Mouse (Mus musculus): ENCODE measurements around the gene Gm49320. TPM values are rescaled to one million over a fixed set of nuclear protein-coding genes. Genes with fewer than 3 reads are reported as not detected.

The Gm49320 gene
- polyA plus RNA-seq, 1 experiment from 2014 or later, result 0.31 TPM

- H3K9ac ChIP-seq, result no peak overlapping the region
- peak overlapping the region; percentile 48 for H3K4me3 ChIP-seq (replicated peaks)
- no peaks in the 10 kb centered on the region for H3K36me3 ChIP-seq
- WGBS, result under 1% methylated on average over 25 of the region's 25 CpGs
- H3K9me3 ChIP-seq, result no peaks in the 10 kb centered on the region
- peak; percentile 19; the same call in 1 of the 2 replicates for ATAC-seq (ENCODE audit: insufficient read depth, low FRiP score, low read depth)
- H3K27ac ChIP-seq, result peak overlapping the region; percentile 68; the same call in 1 of the 2 replicates
- peak overlapping the region; percentile 95 for H3K4me2 ChIP-seq
- peaks cover 22% of the 10 kb centered on the region for H3K27me3 ChIP-seq (replicated peaks)
- H3K4me1 ChIP-seq, result peaks cover 30% of the 10 kb centered on the region
Observed at GRCm38 (mm10) chr8:4212809-4213209, 25.9 kb upstream of the Gm49320 start.

GRCm38 (mm10) chr8:4213210-4214005, 25.3 kb upstream of the Gm49320 start:
- peaks cover 30% of the 10 kb centered on the region for H3K4me1 ChIP-seq
- H3K9ac ChIP-seq, result no peak overlapping the region
- H3K27ac ChIP-seq, result peak overlapping the region; percentile 68
- no peaks in the 10 kb centered on the region for H3K36me3 ChIP-seq
- no peaks in the 10 kb centered on the region for H3K9me3 ChIP-seq
- peak overlapping the region; percentile 48 for H3K4me3 ChIP-seq (replicated peaks)
- H3K4me2 ChIP-seq, result peak overlapping the region; percentile 95
- whole genome bisulfite sequencing, result 3% methylated on average over 18 of the region's 18 CpGs
- H3K27me3 ChIP-seq (replicated peaks), result peaks cover 22% of the 10 kb centered on the region
- ATAC-seq (ENCODE audit: insufficient read depth, low FRiP score, low read depth), result peak; percentile 68

DNA sequence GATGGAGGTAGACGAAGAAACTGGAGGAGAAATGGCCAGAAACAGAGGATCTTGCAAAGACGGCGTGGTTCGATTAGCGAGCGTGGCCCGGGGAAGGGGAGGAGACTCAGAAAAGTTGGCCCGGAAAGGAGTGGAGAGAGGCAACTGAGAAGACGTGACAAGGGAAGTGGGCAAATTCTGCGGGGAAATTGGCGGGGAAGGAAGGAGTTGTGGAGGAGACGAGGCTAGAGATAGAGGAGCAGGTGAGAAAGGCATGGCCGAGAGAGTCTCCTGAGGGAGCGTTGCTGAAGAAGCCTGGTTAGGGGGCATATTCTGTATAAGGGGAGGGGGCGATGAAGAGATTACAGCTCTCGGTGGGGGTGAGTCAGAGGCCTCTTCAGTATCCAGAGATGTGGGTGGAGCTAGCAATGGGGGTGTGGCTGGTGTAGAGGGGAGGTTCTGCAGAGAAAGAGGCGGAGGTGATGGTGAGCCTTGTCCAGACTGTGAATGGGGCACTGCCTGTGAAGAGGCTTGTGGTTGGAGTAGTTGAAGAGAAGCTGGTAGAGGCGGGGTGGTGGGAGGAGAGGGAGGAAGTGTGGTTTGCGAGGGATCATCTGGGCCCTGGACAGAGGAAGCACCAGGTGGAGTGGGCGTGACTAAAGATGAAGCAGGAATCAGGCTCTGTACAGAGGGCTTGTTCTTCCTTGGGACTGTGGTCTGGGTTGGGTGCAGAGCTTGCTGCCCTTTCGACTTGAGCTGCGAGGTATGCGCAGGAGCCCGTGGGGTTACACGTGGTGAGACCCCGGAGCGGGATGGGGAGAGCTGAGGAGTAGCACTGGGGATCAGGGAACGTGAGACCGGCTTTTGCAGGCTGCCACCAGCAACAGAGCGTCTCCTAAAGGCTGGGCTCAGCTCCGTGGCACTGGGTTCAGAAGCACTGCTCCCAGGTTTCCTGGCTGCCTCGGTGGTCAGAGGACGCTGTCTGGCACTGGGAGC, 24.4 kb upstream of the Gm49320 start:
- Histone ChIP-seq H3K4me3 (replicated peaks) (peak overlapping the region; percentile 48), H3K4me2 (peak overlapping the region; percentile 95), H3K9me3 (no peaks in the 10 kb centered on the region), H3K27ac (peak overlapping the region; percentile 68), H3K9ac (no peak overlapping the region), H3K36me3 (no peaks in the 10 kb centered on the region), H3K4me1 (peaks cover 30% of the 10 kb centered on the region), H3K27me3 (replicated peaks) (peaks cover 22% of the 10 kb centered on the region)
- ATAC-seq (ENCODE audit: insufficient read depth, low FRiP score, low read depth), result peak; percentile 74
- WGBS, result 11% methylated on average over 33 of the region's 33 CpGs

GRCm38 (mm10) chr8:4216296-4216695, 22.4 kb upstream of the Gm49320 start:
- ATAC-seq (ENCODE audit: insufficient read depth, low FRiP score, low read depth), result no peak
- no peak overlapping the region for H3K9ac ChIP-seq
- H3K4me1 ChIP-seq, result peaks cover 30% of the 10 kb centered on the region
- peak overlapping the region; percentile 93 for H3K4me2 ChIP-seq
- H3K9me3 ChIP-seq, result no peaks in the 10 kb centered on the region
- 8% methylated on average over 18 of the region's 18 CpGs for WGBS
- H3K27ac ChIP-seq, result no peak overlapping the region
- H3K36me3 ChIP-seq, result no peaks in the 10 kb centered on the region
- H3K27me3 ChIP-seq (replicated peaks), result peaks cover 22% of the 10 kb centered on the region
- peak overlapping the region; percentile 53 for H3K4me3 ChIP-seq (replicated peaks)

- peaks cover 22% of the 10 kb centered on the region for H3K27me3 ChIP-seq (replicated peaks)
- H3K4me2 ChIP-seq, result peak within 1 kb of the TSS; percentile 93
- H3K27ac ChIP-seq, result no peak within 1 kb of the TSS
- H3K4me3 ChIP-seq (replicated peaks), result peak within 1 kb of the TSS; percentile 53
- WGBS, result 1% methylated on average over 44 of the region's 44 CpGs
- 0 out of 2 replicates have a peak, but pooled peaks have one; percentile 17 for ATAC-seq (ENCODE audit: insufficient read depth, low FRiP score, low read depth)
- peak within 1 kb of the TSS; percentile 22; the same call in 1 of the 2 replicates for H3K9ac ChIP-seq
- H3K36me3 ChIP-seq, result no peaks in the 10 kb centered on the region
- H3K4me1 ChIP-seq, result peaks cover 30% of the 10 kb centered on the region
- no peaks in the 10 kb centered on the region for H3K9me3 ChIP-seq
Observed at GRCm38 (mm10) chr8:4216791-4217621, 21.7 kb upstream of the Gm49320 start, which contains the start of gene Prr36. Gene Prr36, minus strand, starts transcription at chr8:4217459.

DNA sequence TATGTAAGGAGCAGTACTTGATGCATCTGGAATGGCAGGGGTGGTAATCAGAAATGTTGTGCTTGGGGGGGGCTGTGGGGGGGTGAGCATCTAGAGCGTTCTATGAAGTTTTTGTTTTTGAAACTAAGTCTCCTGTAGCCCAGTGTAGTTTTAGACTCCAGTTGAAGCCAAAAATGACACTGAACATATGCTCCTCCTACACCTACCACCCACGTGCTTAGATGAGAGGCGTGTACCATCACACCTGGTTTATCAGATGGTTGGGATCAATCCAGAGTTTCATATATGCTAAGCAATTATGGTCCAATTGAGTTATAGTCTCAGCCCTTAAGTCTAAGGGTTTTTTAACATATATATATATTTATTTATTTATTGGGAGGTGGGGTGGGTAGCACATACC, 19.0 kb upstream of the Gm49320 start:
- no peaks in the 10 kb centered on the region for H3K9me3 ChIP-seq
- no peak overlapping the region for H3K27ac ChIP-seq

GRCm38 (mm10) chr8:4222059-4222458, 16.6 kb upstream of the Gm49320 start:
- Histone ChIP-seq H3K9ac (no peak overlapping the region), H3K36me3 (no peaks in the 10 kb centered on the region), H3K4me1 (peaks cover 6% of the 10 kb centered on the region; the same call in 1 of the 2 replicates), H3K27me3 (replicated peaks) (peaks cover 5% of the 10 kb centered on the region), H3K4me2 (no peak overlapping the region), H3K9me3 (no peaks in the 10 kb centered on the region), H3K27ac (no peak overlapping the region), H3K4me3 (replicated peaks) (no peak overlapping the region)
- ATAC-seq (ENCODE audit: insufficient read depth, low FRiP score, low read depth), result no peak

More for the DNA sequence above, 19.0 kb upstream of the Gm49320 start:
- ATAC-seq (ENCODE audit: insufficient read depth, low FRiP score, low read depth), result no peak
- no peak overlapping the region for H3K9ac ChIP-seq
- no peak overlapping the region for H3K4me2 ChIP-seq
- 90% methylated on average over 3 of the region's 3 CpGs for WGBS
- H3K27me3 ChIP-seq (replicated peaks), result peaks cover 22% of the 10 kb centered on the region
- H3K36me3 ChIP-seq, result no peaks in the 10 kb centered on the region
- no peak overlapping the region for H3K4me3 ChIP-seq (replicated peaks)
- peaks cover 12% of the 10 kb centered on the region for H3K4me1 ChIP-seq

DNA sequence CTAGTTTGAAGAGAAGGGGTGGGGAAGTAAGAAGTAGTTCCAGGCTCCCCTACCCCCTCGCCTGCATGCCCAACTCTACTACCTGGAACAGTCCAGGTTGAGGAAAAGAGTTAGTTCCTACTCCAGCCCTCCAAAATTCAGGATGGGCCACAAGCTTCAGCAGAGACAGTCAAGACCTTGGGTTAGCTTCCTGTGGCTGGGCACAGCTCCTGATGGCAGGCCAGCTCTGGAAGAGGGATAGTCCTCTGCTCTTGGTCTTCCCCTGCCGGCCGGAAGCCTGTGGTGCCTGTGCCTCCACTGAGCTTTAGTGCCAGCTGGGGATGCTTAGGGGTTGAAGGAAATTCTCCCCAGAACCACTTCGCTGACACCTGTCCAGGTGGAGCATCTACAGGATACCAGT, 12.3 kb upstream of the Gm49320 start:
- Histone ChIP-seq H3K9me3 (no peaks in the 10 kb centered on the region), H3K4me2 (peak overlapping the region; percentile 55), H3K27ac (no peak overlapping the region), H3K9ac (0 out of 2 replicates have a peak overlapping the region, but pooled peaks have one; percentile 13), H3K36me3 (no peaks in the 10 kb centered on the region), H3K27me3 (replicated peaks) (no peaks in the 10 kb centered on the region; the same call in none of the 2 replicates), H3K4me1 (peaks cover 8% of the 10 kb centered on the region; the same call in 1 of the 2 replicates), H3K4me3 (replicated peaks) (peak overlapping the region; percentile 32)
- WGBS, result 32% methylated on average over 4 of the region's 4 CpGs
- ATAC-seq (ENCODE audit: insufficient read depth, low FRiP score, low read depth), result peak; percentile 29; the same call in 1 of the 2 replicates

DNA sequence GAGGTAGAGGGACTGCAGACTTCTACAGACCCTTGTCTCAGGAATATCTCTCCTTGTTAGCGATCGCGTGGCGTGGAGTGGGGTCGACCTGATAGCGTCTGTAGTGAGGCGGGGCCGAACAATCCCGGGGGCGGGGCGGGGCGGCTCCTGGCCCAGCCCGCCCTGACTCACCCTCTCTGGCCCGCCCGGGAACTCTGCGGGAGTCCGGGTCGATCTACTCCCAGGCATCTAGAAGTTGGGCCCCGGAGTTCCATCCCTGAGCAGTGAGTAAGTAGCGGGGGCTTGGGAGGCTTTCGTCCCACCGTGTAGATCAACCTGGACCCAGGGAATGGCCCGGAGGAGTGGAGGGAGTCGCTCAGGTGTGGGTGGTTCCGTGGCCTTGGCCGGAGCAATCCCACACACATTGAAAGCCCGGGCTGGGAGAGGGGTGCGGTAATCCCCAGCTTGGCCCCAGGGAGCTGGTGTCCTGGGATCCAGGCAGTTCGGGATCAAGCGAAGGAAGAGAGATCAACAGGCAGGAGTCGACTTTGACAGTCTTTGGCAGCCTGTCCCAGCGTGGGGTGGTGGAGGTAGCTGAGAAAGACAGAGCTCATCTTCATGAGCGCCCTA, 11.8 kb upstream of the Gm49320 start, which contains the start of gene Lrrc8e:
TSS of gene Lrrc8e (plus strand) at position 89 of the 609 bp plus-strand sequence.
- Histone ChIP-seq H3K27ac (no peak within 1 kb of the TSS), H3K36me3 (no peaks in the 10 kb centered on the region), H3K4me1 (peaks cover 8% of the 10 kb centered on the region; the same call in 1 of the 2 replicates), H3K4me3 (replicated peaks) (peak within 1 kb of the TSS; percentile 32), H3K4me2 (peak within 1 kb of the TSS; percentile 55), H3K27me3 (replicated peaks) (no peaks in the 10 kb centered on the region; the same call in none of the 2 replicates), H3K9me3 (no peaks in the 10 kb centered on the region), H3K9ac (peak within 1 kb of the TSS; percentile 13; the same call in 1 of the 2 replicates)
- WGBS, result 5% methylated on average over 33 of the region's 33 CpGs
- peak; percentile 72 for ATAC-seq (ENCODE audit: insufficient read depth, low FRiP score, low read depth)

DNA sequence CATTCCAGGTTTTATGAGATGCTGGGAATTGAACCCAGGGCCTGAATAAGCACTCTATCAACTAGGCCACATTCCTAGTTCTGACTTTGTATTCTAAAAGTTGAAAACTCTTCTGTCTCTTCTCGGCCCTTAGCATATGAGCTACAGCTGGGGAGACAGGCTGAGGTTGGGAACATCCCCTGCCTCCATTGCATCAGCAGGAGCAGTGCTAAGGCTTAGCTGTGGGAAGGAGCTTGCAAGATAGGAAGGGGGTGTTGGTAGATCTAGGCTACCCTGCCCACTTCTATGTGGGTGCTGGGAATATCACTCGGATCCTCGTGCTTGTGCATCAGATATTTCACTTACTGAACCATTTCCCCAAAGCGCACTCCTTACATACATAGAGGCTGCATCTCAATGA, 10.7 kb upstream of the Gm49320 start:
- Histone ChIP-seq H3K27me3 (replicated peaks) (no peaks in the 10 kb centered on the region; the same call in none of the 2 replicates), H3K4me1 (peaks cover 8% of the 10 kb centered on the region; the same call in 1 of the 2 replicates), H3K4me3 (replicated peaks) (no peak overlapping the region), H3K36me3 (no peaks in the 10 kb centered on the region), H3K9me3 (no peaks in the 10 kb centered on the region), H3K9ac (no peak overlapping the region), H3K27ac (no peak overlapping the region), H3K4me2 (no peak overlapping the region)
- no peak for ATAC-seq (ENCODE audit: insufficient read depth, low FRiP score, low read depth)
- WGBS, result 95% methylated on average over 4 of the region's 4 CpGs
